Mouse (Mus musculus) c-Kit-negative CD71-positive TER-119-positive erythroid progenitor cells, embryonic 14.5 days (primary cell): ENCODE data around the gene Ube2c.

Experiments
- DNase-seq: peaks from one replicate; pipeline ENCODE4 v3.0.0-alpha.2; 2013; ENCODE audit warnings: low read depth, low spot score

The Ube2c gene

DNA sequence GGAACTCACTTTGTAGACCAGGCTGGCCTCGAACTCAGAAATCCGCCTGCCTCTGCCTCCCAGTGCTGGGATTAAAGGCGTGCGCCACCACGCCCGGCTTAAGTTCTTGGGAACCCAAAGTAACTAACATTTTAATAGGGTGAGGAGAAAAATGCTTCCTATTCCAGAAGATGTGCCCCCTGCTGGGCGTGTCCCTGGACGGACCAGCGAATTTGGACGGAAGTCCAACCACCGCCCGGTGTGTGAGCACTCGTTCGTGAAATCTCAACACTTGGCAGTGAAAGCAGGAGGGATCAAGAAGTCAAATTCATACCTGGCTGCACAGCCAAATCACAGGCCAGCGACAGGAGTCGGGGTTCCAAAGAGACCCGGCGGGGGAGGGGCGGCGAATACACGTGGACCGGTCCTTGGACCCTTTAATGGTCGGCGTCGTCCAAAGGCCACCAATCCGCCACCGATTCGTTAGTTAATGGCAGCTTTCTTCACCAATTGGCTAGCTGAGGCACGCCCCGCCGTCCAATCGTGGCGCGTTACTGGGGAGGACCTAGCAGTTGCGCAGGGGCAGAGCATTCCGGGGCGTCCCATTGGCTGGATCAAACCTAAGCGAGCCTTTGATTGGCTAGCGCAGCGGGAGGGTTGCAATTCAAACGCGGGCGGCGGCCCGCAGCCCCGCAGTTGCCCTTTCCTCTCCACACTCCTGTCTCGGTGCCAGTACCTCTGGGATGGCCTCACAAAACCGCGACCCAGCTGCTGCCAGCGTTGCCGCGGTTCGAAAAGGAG, at the start of gene Ube2c:
TSS of gene Ube2c (plus strand) at position 641 of the 780 bp plus-strand sequence.
- peak; percentile 98 for DNase-seq

DNA sequence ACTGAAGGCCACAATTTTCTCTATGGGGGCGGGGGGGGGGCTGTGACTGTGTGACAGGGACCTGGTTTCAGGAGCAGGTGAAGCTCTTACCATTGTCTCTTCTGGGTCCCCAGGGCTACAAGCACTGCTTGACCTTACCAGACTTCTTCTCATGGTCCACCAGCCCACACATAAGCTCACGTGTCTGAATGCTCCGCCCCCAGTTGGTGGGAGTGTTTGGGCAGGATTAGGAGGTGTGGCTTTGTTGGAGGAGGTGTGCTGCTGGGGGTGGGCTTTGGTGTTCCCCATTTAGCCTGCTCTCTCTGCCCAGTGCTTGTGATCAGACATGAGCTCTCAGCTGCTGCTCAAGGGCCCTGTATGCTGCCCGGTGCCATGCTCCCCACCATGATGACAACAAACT, 46.4 kb upstream of the Ube2c start:
- DNase-seq, result no peak

DNA sequence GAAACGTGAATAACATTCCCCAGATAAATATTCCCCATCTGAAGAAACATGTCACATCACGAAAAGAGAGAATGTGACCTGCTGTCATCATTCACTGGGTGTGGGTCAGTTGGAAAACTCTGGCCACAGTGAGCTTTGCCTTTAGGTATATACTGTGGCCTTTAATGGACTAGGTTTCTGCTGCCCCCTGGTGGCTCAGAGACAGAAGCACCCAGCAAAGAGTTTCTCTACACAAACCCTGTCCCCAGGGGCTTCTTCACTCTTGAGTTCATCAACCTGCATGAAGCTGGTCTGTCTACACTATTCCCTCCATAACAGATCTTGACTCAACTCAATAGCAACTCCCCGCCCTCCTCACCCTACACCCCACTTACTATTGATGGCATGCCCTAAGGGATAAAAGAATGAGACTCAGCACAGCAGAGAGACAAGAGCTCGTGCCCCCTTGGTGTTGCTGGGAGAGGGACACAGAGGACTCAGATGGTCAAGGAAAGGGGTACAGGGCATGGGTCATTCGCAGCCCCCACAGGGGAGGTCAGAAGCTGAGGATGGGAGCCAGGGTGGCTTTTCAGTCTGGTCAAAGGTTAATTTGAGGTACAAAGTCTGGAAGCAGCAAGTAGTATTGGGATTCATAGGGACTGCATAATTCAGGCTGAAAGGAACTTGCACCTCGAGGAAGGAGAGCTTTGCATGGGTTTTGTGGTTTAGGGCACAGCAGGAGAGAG, 43.6 kb upstream of the Ube2c start:
- DNase-seq, result peak; percentile 53

DNA sequence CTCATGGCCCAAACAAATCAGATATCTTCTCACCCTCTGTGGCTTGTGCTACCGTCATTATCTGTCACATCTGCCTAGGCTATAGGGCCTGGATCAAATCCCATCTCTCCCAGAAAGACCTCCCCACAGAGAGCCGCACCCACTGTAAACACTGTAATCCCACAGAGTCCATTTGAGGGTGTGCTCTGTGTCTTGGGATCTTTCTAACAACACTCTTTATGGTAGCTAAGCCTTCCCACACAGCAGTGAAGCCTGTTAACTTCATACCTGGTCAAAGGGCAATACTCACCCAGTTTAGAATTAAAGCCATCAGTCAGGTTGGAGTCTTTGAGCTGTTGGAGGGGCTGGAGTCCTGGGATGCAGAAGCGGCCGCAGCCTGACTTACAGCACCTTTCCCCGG, 38.0 kb upstream of the Ube2c start:
- no peak for DNase-seq

DNA sequence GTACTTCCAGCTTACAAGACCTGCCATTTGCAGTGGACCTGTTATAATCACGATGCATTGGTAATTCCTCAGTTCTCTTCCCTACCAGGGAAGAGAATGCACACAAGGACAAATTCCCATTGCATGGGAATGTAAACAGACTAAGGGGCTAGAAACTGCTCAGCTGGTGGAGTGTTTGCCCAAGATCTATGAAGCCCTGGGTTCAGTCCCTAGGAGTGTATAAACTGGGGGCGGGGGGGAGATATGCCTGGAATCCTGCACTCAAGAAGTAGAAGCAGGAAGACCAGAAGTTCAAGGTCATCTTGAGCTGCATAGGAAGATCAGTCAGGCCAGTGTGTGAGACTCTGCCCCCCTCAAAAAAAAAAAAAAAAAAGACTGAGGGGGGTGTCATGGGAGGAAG, 36.4 kb upstream of the Ube2c start:
- DNase-seq, result no peak

DNA sequence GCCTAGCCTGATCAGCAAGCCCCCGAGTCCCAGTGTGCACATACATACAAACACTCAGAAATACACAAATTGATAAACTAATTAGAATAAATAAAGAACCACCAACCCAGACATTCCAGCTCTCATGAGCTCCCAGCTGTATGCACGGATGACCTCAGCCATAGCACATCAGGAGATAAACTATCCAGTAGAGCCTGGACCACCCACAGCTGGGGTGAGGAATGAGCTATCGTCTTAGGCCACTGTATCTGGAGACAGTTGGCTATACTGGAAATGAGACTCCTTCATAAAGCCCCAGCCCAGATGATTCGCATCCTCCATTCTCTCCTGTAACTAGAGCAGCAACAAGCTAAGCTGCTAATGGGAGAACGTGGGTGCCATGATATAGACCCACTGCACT, 34.9 kb upstream of the Ube2c start:
- no peak for DNase-seq

DNA sequence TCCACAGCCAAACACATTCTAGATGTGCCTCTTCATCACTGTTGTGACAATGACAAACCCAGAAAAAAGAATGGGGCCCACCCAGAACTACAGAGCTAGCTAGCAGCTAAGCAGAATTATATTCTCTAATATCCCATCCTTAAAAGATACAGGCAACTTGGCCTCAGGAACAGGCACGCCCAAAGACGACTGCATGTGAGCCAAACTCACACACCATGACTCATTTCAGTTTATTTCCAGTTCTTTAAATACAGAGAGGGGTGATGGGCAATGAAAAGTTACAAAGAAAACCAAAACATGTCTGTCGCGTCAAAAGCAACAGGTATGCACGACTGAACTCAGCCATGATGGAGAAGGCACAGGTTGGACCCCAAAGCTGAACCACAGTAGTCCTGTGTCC, 34.3 kb upstream of the Ube2c start:
- DNase-seq, result no peak

DNA sequence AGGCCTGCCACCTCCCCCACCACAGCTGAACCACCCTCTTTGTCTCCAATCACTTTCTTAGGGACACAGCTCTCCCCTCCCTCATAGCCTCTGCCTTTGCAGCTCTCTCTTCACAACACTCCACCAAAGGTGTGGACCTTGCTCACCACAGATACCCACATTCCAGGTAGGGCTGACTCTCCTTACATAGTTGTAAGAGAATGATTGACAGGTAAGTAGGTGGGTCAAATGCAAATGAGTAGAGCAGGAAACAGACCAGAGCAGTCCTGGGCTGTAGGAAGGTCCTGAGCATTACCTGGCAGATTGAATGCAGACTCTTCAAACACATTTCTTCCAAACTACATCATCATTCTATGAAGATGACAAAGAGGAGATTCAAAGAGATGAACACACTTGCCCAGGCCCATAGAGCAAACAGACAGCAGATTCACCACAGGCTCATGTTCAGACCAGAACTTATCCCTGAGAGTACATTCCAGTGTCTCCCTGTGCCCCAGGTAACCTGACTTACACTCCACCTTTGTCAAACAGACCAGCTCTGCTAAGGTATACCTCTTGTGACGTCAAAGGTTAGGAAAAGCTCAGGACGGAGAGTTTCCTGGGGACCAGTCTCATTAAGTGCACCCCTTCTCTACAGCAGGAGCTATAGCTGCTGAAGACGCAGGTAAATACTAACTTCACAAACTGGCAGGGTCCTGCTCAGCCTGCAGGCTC, 32.2 kb upstream of the Ube2c start:
- DNase-seq, result no peak

DNA sequence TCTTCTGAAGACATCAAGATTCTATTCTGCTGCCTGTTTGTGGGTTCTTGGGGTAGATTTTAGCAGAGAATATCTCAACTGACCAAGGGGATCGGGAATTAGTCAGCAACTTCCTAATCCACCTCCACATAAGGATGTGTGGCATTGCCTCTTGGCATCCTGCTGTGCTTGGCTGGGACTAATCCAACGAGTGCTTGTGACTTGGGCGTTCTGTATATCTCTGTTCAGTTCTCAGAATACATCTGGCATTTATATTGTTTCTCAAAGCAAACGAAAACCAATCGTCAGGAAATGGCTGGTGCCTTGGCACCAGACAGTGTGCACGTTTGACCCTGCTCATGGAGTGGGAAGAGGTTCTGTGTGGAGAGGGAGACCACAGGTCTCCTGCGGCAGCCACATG, 29.8 kb upstream of the Ube2c start:
- no peak for DNase-seq

DNA sequence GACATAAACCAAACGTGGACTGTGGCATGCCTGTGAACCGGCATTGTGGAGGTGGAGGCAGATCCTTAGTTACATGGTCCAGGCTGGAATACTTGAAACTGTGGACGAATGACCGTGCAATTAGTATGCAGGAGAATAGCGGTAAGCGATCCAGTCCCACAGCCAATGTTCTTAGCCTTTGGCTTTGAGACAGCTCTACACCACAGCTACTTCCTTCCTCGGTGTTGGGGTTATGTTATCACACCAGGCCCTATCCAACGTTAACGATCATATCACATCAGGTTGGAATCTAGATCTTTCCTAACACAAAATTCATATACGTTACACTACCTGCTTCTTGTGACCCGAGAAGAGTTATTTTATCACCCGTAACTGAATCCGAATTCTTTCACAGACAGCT, 24.7 kb upstream of the Ube2c start:
- no peak for DNase-seq

DNA sequence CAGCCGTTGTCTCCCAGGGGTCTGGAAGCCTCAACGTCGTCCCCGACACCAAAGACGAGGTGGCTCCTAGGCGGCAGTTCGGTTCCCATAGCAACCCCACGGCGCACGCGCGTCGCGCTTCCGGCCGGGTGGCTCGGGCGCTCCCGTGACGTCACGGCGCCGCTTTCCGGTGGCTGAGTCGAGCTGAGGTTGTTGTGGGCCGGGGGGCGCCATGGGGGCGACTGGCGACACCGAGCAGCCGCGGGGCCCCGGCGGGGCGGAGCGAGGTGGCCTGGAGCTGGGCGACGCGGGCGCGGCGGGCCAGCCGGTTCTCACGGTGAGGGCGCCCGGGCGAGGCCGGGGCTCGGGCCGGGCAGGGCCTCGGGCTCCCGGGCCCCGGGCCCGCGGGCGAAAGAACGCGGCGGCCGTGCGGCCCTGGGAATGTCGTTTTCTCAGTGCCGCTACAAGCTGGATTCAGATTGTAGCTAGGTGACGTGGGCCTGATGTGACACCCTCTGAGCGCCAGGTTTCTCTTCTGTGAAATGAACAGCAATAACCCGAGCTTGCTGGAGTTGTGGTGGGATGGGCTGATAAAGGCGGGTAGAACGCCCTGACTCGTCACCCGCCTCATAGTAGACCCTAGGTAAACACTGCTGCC, 23.7 kb upstream of the Ube2c start, which contains the start of the genes Wfdc3 and Dnttip1:
TSS of gene Wfdc3 (minus strand) at position 89 of the 637 bp plus-strand sequence.
TSS of gene Dnttip1 (plus strand) at position 141 of the 637 bp plus-strand sequence.
- peak; percentile 87 for DNase-seq

DNA sequence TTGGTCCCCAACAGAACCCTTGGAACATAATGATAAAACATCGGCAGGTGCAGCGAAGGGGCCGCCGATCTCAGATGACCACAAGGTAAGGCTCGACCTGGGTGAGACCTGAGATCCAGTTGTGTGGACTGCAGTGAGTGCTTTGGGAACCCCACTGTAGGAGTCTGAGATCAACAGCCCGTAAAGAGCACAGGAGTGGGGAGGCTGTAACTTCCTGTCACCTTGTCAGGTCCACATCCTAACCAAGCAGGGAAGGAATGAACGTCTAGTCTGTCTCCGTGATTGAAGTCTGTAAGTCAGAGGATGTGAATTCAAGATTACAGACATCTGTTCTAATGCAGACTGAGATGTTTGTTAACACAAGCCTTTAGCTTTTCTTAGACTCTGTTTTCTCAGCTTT, 23.0 kb upstream of the Ube2c start:
- DNase-seq, result no peak

DNA sequence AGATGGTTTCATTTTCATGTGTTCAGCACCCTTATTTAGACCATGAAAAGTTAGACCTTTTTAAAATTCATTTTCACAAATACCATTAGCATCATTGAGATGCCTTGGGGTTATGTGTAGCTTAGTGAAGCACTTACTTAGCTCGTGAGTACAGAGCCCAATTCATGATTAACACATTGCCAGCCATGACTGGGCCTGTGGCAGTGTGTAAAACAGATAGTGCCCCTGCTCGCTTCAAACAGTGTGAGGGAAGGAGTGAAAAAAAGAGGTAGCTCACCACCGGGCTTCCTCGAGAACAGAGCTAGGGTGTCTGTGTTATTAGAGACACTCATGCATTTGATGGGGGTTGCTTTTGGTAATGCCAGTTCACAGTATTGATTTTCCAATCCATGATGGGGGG, 21.5 kb upstream of the Ube2c start:
- DNase-seq, result no peak

DNA sequence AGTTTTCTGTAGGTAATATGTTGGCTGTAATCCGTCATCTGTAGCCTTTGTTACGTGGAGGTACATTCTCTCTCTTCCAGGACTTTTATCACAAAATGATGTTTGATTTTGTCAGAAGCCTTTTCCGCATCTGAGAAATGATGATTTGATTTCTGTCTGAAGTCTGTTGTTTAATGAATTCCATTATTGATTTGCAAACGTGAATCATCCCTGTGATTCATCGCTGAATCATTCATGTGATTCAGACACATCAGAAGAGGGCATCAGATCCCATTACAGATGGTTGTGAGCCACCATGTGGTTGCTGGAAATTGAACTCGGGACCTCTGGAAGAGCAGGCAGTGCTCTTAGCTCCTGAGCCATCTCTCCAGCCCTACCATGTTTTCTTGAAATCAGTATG, 20.7 kb upstream of the Ube2c start:
- no peak for DNase-seq

DNA sequence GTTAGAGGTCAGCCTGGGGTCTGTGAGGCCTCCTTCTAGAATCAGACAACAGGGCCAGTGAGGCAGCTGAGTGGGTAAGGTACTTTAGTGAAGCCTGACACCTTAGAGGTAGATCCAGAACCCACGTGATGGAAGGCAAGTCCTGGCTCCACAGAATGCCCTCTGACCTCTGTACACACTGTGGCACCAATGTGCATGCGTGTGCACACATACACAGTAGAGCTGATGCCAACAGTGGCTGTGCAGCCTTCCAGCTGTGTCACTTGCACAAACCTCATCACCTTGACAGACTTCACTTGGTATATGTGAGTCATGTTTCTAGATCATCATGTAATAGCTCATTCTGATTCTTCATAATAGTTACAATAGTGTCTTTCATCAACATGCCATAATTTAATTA, 17.2 kb upstream of the Ube2c start:
- no peak for DNase-seq

DNA sequence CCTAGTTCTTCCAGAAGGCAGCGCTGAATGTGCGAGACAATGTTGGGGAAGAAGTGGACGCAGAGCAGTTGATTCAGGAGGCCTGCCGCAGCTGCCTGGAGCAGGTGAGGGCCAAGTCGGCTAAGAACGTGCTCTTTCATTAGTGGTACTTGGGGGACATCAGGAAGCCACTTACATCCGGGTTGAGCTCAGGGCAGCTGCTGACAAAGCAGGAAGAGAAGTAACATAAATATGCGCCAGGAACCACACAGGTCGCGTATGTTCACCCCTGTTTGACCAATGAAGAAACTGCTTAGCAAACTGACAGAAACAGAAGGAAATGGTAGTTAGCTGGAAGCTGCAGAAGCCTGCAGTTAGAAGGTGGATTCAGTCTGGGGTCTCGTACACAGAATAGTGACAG, 15.6 kb upstream of the Ube2c start:
- no peak for DNase-seq

DNA sequence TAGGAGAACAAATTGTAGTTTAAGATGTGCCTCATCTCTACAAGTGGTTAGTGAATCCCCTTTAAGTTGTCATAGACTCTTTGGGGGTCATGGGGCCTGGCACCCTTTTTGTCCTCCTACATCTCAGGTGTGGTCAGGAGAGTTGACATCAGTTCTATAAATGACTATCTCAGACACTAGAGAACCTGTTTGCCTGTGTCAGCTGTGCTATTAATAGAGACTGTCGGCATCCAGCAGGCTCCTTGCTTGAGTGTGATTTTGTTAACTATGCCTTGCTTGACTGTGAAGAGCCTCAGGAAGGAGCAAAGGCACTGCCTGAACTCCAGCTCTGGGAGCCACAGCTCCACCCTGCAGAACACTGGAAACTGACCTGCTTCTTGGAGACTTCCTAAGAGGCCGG, 14.9 kb upstream of the Ube2c start:
- no peak for DNase-seq

DNA sequence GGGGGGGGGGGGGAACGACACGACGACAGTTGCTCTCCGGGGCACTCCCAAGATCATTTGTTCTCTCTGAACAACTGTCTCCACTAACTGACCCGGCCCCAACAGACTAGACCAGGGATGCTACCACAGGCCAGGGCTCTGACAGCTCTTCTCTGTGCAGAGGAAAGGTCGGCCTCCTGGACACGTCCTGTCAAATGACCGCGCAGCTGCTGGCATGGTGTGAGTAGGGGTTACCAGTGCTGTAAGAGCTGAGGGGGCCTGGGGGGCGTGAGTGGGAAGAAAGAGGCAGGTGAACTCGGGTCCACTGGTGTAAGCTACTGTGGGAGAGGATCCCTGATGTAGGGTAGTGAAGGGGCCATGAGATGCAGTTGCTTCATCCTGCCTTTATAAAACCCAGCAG, 11.9 kb upstream of the Ube2c start:
- no peak for DNase-seq

DNA sequence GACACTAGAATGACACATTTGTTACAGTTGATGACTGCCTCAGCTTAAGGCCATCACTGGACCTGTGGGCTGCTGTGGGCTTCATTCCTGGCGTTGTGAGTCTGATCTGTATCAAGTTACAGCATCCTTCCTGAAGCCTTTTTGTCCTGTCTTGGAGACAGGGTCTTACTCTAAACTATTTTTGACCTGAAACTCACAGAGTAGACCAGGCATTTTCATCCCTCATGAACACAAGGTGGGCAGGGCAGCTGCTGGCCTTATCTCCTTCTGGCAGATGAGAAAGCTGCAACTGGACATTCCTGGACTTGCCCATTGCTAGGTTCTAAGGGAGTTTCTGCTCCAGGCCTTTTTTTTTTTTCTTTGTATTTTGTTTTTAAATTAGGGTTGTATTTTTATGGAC, 11.0 kb upstream of the Ube2c start:
- DNase-seq, result peak; percentile 67

DNA sequence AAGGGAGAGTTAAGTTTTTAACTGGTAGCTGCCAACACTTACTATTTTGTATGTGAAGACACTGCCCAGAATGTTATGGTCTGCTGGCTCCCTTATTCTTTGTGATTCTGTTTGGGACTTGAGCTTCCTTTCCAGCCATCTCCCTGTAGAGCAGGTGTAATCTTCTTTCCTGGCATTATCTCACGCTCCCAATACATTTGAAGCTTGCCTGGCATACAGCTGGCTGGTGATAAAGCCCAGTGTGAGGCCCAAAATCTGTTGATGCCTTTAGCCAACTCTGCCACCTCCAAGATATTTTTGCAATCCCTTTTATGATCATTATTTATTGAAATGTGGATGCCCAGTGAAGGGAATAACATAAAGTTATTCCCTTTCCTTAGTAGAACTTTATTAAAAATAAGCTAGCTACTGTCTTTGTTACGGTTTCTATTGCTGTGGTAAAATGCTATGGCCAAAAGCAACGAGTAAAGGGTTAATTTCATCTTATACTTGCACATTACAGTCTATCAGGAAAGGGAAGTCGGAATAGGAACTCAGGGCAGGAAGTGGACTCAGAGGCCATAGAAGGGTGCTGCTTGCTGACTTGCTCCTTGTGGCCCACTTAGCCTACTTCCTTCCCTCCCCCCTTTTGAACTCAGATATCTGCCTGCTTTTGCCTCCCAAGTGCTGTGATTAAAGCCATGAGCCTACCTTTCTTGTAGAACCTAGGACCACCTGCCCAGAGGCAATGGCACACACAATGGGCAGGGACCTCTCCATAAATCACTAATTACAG, 9.5 kb upstream of the Ube2c start:
- DNase-seq, result peak; percentile 78

DNA sequence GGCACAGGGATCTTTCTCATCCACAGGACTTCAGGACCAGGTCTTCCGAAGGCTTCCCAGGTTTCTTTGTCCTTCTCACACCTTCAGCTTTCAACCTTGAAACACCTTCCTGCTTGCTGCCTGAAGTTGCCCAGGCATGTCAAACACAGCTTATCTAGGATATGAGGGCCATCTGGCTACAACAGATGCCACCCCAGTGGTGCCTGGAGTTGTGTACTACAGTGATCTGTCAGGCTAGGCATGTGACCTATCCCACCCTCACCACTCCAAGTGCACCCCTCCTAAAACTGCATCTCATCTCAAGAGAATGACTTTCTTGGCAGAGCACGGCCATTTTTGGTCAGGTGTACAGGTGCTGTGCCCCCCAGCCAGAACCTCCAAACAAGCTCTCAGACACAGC, 8.2 kb upstream of the Ube2c start:
- DNase-seq, result peak; percentile 70
